Mouse (Mus musculus): ENCODE results near the gene Rhob.

Gene Rhob

DNA sequence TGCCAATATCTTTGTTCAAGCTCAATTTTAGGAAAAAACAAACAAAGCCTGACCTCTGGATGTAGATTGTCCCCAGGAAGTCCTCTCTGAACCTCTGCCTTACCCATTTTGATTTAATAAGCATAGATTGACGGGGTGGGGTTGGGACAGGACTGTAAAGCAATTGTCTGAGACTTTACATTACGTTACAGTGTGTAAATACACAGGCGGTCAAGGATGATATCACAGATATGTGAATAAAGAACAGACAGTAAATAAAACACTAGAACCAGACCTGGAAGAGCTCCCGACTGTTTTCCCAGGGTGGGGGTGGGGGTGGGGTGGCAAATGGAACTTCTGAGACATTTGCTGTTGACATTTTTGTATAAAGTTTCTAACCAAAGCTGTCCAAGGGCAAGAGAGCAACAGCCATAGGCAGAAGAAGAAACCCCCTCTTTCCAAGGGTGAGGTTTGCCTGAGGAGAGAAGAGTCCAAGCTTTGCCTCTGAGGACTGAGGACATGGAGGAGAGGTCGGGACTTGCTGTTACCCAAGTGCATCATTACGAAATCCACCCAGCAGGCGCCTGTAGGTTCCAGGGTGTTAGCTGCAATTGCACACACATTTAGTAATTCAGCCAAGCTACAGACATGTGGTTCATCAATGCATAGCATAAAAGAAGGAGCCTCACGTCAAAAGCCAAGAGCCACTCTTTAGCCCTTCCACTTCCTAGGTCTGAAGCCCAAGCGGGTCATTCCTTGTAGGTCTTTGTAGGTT, 7.3 kb upstream of the Rhob start:
- in situ Hi-C loops (cut with MboI, MseI): no loop called here

DNA sequence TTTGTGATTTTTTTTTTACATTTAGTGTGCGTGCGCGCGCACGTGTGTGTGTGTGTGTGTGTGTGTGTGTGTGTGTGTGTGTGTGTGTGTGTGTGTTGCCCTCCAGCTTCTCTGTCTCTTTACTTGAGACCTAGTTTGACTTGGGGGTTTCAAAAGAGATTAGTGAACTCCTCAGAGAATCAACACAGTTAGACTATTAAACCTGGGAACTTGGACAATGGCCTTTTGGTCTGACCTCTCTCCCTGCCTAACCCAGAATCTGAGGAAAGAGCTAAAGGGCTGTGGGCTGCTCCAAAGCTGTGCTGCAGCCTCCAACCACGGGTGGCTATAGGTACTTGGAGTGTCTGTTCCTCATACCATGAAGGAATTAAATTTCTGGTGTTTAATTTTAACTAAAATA, 4.3 kb upstream of the Rhob start:
- in situ Hi-C loops (cut with MboI, MseI): loop anchor here (5.0 kb wide), 1 partner anchor 182 kb away; no protein-coding TSS in a partner anchor

DNA sequence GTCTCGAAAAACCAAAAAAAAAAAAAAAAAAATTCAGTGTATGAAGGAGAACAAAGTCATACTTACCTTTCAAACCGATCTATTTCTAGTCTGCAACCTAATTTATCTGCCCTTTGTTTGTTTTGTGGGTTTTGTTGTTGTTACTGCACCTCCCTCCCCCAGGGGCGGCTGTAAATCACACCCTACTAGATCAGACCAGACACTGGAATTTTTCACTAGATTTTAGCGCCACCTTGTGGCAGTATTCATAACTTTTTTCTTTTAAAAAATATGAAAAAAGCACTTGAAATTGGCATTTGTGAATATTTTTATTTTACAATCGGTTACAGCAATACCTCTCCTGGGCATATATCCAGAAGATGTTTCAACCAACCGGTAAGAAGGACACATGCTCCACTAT, 2.7 kb upstream of the Rhob start:
- in situ Hi-C loops (cut with MboI, MseI): loop anchor here (5.0 kb wide), 1 partner anchor 180 kb away; no protein-coding TSS in a partner anchor

DNA sequence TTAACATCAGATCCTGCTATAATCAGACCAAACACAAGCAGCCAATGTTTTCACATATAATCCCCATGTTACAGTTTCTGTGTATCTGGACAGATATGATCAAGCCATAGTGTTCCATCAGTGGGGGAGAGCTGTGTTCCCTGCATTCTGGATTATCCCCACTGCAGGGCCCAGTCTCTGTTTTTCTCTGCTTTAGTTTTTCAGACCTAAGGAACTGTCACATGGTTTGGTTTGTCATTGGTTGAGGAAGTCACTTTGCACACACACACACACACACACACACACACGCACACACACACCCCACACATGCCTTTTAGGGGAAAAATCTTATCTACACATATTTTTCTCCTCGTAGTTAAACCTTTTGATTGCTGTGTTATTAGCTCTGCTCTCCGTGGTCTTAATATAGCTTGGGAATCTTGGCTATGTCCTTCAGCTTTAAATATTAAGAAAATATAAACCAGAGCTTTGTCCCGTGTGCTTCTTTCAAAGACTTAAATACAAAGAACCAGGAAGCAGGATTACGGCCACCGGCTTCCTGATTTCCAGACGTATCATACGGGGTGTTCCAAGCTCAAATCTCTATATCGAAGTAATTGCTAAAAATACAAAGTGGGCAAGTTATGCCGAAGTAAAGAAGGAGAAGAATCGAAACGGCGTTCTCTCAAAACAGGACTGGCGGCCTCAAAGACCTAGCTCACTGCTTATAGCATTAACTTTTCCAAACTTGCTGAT, 1.9 kb upstream of the Rhob start:
- in situ Hi-C loops (cut with MboI, MseI): loop anchor here (5.0 kb wide), 1 partner anchor 179 kb away; no protein-coding TSS in a partner anchor

DNA sequence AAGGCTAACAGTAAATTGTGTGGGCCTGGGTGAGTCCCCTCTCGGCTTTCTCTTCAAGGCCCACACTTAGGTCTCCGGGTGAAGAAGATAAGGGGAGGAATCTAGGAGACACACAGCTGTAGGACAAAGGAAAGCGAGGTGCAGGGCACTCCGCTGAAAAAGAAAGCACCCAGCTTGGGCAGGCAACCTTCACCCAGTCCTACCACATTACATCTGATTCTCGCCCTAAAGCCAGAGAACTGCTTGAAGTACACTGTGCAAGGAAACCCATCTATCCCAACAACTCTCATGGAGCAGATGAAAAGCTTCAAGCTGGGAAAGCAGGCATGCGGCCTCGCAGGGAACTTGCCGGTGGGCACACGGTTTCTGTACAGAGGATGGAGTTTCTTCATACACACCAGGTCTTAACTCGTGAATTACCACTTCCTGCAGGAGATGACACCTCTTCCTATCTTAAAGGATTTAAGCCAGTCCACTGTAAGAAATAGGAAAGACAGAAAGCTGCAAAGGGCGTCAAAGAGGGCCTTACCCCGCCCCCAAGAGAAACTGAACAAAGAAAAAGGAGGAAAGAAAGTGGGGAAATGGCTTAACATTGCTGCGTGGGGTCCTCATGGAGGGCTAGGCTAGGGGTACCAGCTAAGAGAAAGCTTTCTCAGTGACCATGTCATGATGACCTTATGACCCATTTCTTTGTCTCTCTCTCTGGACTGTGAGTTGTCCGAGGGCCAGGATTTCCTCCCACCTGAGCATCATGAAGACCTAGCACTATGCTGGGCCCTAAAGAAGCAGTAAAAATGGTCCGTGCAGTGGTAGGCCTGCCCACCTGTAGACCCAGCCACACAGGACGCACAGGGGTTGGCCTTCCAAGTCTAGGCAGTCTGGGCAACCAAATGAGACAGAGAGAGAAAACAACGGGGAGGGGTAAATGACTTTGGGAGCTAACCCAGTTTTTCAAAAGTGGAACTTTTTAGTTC, 1.1 kb upstream of the Rhob start:
- in situ Hi-C loops (cut with MboI, MseI): loop anchor here (5.0 kb wide), 1 partner anchor 179 kb away; no protein-coding TSS in a partner anchor

DNA sequence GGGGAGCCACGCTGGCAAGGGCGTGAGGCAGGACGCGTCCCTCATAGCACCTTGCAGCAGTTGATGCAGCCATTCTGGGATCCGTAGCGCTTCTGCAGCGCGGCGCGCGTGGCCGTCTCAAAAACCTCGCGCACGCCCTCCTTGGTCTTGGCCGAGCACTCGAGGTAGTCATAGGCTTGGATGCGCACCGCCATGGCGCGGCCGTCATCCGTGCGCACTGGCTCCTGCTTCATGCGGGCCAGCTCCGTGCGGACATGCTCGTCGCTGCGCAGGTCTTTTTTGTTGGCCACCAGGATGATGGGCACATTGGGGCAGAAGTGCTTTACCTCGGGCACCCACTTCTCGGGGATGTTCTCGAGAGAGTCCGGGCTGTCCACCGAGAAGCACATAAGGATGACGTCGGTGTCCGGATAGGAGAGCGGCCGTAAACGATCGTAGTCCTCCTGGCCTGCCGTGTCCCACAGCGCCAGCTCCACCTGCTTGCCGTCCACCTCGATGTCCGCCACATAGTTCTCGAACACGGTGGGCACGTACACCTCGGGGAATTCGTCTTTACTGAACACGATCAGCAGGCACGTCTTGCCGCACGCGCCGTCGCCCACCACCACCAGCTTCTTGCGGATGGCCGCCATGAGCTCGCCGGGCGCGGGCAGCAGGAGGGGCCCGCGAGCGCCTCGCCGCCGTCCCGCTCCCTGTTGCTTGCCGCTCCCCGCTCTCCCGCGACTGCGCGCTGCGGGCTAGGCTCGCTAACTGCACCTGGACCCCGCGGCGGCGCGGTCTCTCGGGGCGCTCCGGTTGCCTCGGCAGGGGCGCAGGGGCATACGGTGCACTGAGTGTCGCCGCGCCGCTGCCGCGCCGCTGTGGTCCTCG, 573 bp downstream of the Rhob start:
- in situ Hi-C loops (cut with MboI, MseI): no loop called here

DNA sequence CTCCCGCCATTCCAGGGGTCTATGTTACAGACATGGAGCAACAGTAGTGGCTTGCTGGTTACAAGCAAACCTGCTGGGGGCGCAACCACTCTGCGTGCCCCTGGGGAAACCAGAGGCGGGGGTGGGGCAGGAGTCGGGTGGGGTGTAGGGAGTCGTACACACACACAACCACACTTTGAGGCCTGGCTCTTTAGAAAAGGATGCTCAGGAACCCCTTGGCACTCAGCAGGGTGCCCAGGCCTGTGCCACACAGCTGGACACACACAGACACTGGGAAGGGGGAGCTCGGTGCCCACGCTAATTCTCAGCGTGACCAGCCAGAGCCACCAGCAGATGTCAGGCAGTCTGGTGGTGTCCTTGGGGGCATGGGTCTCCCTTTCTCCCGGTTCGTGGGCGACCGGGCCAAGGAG, 1.2 kb downstream of the Rhob start:
- in situ Hi-C loops (cut with MboI, MseI): no loop called here

DNA sequence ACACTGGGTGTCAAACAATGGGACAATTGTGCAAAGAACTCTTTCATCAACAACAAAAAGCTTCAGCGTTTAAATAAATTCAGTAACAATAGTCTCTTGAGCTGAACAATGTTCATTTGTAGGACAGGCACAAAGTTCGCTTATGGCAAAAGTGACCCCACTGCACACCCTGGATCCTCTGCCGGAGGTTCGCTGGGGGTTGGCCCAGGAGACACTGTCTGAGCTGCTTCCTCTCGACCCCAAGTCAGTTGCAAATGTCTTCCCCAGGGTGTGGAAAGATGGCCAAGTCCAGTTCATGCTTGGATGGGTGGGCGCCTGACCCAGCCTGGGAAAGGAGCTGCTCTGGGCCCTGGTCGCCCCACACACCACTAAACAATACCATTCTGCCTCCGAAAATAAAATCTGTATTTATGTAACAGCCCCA, 1.6 kb downstream of the Rhob start:
- in situ Hi-C loops (cut with MboI, MseI): no loop called here

DNA sequence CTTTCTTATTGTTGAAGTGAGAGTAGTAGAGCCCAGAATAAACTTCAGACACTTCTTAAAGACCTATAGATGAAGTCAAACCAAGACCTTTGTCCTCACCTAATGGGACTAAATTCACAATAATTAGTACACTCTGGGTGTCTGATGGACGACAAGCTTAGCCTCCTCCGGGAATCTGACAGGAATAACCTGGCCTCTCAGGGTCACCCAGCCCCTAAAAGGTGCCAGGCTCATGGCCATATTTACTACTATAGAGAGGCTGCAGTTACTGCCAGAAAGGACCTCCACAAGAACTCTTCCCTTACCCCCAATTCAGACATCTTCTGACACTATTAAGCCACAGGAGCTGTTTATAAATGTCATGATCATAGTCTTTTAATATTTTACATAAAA, 2.5 kb downstream of the Rhob start:
- in situ Hi-C loops (cut with MboI, MseI): no loop called here

DNA sequence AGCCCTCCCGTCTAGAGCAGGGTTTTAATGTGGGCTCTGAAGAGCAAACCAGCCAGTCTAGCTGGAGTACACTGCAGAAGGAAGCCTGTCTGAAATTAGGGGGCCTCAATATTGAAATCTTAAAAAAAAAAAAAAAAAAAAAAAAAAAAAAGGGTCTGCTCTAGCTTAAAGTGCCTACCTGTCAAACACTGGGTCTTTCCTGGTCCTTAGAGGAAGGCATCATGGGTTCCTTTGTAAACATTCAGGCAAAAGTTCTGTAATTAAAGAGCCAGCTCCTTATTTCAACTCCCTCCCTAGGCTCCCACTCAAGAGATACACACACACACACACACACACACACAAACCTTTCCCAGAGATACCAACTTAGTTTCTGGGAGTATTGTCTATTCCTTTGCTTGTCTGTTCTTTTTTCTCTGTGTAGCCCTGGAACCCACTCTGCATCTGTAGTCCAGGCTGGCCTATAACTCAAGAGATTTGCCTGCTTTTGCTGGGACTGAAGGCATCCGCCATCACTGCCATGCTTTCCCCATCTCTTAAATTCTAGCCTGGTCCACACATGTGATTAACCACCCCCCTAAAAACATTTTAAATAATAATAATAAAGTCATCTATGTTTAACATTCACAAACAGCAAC, 3.0 kb downstream of the Rhob start:
- in situ Hi-C loops (cut with MboI, MseI): no loop called here

DNA sequence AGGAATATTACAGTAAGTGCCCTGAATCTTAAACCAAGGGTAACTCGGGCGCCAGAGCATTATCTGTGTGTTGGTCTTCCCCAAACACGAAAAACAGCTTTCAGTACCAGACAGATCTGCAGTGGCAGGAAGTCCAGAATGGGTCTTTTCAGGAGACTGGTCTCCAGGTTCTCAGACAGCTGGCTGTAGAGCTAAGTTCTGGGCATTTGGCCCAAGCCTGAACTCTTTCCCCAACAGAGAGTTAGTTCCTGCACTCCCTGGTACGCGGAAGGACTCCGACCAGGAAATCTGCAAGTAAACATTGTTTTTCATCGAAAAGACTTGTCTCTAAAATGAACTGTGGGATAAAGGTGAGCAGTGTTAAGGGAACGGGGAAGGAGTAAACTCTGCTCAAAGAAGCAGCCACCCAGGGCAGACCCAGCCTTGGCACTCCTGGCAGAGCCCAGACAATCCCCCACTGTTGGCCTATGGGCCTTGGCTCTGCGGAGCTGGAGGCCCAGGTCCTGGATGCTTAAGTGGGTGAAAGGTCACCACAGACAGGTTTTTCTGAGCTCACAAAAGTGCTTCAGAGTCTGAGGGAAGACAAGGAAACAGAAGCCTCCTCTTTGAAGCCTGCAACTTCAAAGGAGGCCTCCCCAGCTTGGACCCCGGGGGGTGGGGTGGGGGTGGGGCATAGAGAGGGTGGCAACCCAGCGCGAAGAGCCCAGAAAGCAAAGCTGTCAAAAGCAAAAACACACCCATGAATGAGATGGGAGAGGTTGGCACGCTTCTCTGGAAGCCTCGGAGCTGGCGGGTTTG, 3.7 kb downstream of the Rhob start:
- in situ Hi-C loops (cut with MboI, MseI): no loop called here

DNA sequence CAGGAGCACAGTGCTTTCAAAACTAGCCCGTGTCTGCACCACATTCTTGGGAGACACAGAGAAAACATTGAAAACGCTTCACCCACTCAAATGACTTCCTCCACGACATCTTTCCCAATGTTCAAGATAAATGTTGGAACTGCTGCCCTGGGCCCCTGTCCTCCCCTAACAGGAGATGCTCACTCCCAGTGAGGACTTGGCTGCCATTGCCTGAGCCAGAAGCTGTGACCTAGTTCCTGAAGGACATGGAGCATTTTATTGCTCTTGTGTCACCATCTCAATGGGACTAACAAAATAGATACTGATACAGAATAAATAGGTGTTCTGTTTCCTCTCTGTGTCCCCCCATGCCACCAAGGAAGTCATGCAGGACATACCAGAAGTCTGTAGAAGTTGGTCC, 5.1 kb downstream of the Rhob start:
- in situ Hi-C loops (cut with MboI, MseI): no loop called here

DNA sequence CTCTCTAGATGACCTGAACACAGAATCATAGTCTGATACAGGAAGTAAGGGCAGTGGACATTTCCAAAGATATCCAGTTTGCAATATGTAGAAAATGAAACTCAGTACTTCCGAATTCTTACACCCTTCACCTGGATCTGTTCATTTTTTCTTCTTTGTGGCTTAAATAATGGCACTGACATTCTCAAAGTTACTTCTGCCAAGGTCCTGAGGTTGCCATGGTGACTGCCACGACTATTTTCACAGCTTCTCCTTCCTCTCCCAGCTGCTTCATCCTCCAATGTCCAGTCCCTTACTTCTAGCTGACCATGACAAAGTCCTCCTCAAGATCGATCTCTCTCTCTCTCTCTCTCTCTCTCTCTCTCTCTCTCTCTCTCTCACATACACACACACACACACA, 6.4 kb downstream of the Rhob start:
- in situ Hi-C loops (cut with MboI, MseI): no loop called here

DNA sequence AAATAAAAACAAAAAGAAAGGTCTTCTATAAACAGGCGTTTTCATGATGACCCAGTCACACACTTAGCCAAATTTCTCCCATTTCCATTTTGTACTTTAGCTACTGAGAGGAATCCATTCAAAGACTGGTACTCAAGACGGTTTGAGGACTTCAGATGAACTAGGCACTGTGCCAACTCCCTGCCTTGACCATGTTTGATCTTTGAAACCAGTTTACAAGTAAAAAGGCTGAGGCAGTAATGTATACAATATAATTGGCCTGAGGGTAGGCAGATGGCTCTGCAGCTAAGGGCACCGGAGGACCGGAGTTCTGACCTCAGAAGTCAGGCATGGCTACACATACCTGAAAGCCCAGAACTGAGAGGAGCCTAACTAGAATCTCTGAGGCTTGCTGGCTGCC, 10.7 kb downstream of the Rhob start:
- in situ Hi-C loops (cut with MboI, MseI): no loop called here

DNA sequence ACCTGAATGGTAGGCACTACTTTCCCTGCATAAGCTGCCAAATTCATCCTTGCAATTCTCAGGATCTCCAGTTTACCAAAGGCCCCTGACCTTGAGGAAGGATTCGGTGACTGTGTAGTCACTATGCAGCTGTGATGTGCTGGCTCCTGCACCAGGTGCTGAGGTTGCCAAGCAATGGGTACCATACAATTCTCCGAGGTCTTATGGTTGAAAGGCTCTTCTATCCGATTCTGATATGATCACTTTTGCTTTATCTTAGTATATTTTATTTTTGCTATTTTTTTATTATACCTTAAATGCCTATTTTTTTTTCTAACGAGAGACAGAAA, 11.2 kb downstream of the Rhob start:
- in situ Hi-C loops (cut with MboI, MseI): no loop called here

DNA sequence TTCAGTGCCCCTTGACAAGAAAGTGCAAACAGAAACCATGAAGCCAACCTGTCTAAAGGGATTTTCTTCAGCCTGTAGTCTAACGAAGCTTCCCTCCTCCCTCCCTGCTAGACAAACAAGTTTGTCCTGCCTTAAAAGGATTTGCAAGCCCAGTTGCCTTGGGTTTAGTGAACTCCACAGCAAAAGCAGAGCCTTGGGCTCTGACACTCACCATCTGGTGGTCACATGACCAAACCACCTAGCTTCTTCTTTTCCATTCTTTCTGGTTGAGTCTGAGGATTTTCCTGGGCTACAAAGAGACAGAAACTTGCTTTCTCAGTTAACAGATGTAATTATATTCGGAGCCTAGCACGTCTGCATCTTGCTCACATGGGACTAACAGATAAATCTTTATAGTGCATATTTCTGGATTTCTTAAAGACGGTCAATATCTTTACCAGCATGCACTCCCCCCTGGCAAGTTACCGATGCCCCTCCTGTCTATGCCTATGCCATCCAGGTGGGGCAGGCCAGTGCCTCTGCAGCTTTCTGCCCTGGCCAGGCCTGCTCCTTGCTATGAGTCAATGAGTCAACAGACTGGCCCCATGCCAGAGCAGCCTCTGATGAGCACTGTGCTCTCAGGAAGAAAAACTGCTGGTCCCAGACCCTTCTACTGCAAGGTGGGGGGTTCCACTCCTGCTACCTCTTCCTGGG, 11.7 kb downstream of the Rhob start:
- in situ Hi-C loops (cut with MboI, MseI): no loop called here

DNA sequence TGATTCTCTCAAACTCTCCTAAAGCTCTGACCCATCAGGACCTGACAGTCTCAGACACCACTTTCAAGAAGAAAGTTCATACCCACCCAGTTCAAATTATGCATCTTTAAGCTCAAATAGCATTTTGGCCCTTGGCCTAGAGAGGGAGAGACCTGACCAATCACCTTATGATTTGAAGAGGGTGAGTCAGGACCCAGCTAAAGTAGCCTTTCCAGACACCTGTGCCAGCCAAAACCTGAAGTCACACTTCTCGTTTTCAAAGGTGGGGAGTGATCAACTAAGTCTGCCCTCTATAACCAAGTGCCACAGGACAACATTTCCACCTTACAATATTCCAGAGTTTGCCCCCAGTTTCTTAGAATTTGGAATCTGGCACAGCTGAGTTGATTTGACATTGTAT, 12.5 kb downstream of the Rhob start:
- in situ Hi-C loops (cut with MboI, MseI): no loop called here

DNA sequence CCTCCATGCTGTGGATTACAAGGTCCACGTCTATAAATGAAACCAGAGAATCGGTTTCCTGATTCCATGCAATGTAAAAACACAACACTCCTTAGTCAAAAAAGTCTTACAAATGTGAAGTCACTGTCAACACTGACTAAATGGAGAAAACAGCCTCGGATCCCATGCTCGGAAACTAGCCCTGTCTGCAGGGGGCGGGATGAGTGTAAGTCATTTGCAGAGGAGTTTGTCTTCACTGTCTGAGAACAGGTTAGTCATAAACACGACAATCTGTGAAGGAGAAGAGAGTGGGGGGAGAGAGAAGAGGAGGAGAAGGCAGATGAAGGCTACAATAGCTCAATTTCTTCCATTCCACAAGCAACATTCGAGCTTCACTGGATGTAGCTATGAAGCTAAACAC, 14.6 kb downstream of the Rhob start:
- in situ Hi-C loops (cut with MboI, MseI): no loop called here

DNA sequence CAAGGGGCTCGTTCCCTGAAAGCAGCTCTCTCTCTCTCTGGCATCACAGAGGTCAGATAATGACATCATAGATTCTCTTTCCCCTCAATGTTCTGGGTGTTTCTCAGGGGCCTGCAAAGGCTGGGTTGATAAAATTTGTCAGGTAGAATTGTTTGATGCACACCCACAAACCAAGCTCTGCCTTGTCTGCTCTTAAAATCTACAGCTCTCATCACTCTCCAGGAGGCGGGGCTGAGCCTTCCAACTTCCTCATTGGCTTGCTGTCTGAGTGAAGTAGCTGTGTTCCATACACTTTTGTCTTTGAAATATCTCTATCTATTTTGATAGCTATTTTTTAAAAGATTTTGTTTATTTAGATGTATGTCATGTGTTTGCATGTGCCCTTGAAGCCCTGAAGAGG, 17.6 kb downstream of the Rhob start:
- in situ Hi-C loops (cut with MboI, MseI): no loop called here

Data from T-helper 2 cell (primary cell).